Comparison of ENCODE assay signal across 11 mouse cellular contexts in the genomic region with DNA sequence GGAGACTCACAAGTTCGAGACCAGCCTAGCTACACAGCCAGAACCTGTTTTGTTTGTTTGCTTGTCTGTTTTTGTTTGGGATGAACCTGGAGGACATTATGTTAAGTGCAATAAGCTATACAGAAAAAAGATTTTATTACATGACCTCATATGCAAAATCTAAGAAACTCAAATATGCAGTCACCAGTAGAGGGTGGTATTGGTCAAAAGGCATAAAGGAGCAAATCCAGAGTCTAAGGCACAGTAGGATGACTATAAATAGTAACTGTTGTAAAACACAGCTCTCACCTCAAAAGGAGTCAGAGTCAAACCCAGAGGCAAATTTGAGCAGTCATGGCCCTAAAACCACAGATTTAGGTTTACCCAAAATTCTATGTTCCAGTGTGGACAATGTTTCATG. TPM values are rescaled to one million over a fixed set of nuclear protein-coding genes. Genes with fewer than 3 reads are reported as not detected.
DNase-seq lines count a peak whose midpoint lies in the region; ATAC-seq and TF ChIP-seq lines count a peak whose summit lies in the region.
"Had no signal": no experiment of that assay in that cellular context is flagged by ENCODE, and none has a peak within 500 bp of the region (broad histone marks: within the 10 kb centered on the region; RNA-seq: fewer than 3 reads in every experiment).

No protein-coding gene starts in this region.

- H3K4me3 ChIP-seq in liver, postnatal 0 days (ENCODE audit: low read depth, low read length) = no peak overlapping the region
- H3K4me3 ChIP-seq in liver, embryonic 11.5 days (ENCODE audit: low read depth, low read length) = no peak overlapping the region
- H3K4me3 ChIP-seq: hindbrain, embryonic 15.5 days; midbrain, embryonic 10.5 days had no signal

- no peak overlapping the region for H3K27ac ChIP-seq in liver, postnatal 0 days (ENCODE audit: low read depth)
- no peak overlapping the region for H3K27ac ChIP-seq in liver, embryonic 11.5 days (ENCODE audit: low read depth, low read length)
- H3K27ac ChIP-seq: hindbrain, embryonic 15.5 days; midbrain, embryonic 10.5 days had no signal

- no peak overlapping the region for H3K9ac ChIP-seq in liver, postnatal 0 days (replicated peaks)
- no peak overlapping the region for H3K9ac ChIP-seq in liver, embryonic 11.5 days (ENCODE audit: low read depth, low read length)
- H3K9ac ChIP-seq: hindbrain, embryonic 15.5 days had no signal

- DNase-seq in adrenal gland, adult 2 months = peak; percentile 3
- DNase-seq in adrenal gland, adult 8-10 months = no peak
- DNase-seq in liver, postnatal 0 days = no peak
- no peak for DNase-seq in liver, embryonic 11.5 days (ENCODE audit: low spot score)
- peak; percentile 32 for DNase-seq in T-cell, adult 2 months (ENCODE audit: low spot score)
- DNase-seq in neural tube, embryonic 10.5 days (ENCODE audit: extremely low spot score, low spot score) = no peak
- no peak for DNase-seq in frontal cortex, postnatal 10 days (ENCODE audit: low spot score in 2 of 2)
- DNase-seq: cerebellum, adult 11 months had no signal

- H3K27me3 ChIP-seq in liver, postnatal 0 days (ENCODE audit: insufficient read depth, low read length) = no peaks in the 10 kb centered on the region
- no peaks in the 10 kb centered on the region for H3K27me3 ChIP-seq in liver, embryonic 11.5 days (replicated peaks; ENCODE audit: control insufficient read depth, insufficient read depth, low read length)
- H3K27me3 ChIP-seq: hindbrain, embryonic 15.5 days had no signal

- H3K9me3 ChIP-seq in liver, postnatal 0 days (ENCODE audit: low read length) = no peaks in the 10 kb centered on the region
- no peaks in the 10 kb centered on the region for H3K9me3 ChIP-seq in liver, embryonic 11.5 days (ENCODE audit: control insufficient read depth, low read length)
- H3K9me3 ChIP-seq: hindbrain, embryonic 15.5 days; midbrain, embryonic 10.5 days had no signal

- TF ChIP-seq EP300 in liver, postnatal 0 days (IDR thresholded peaks at IDR 0.05; ENCODE audit: low read depth) = no peak

- no peak overlapping the region for H3K4me2 ChIP-seq in liver, postnatal 0 days (ENCODE audit: low read depth, low read length)
- H3K4me2 ChIP-seq in liver, embryonic 11.5 days = no peak overlapping the region
- H3K4me2 ChIP-seq: hindbrain, embryonic 15.5 days had no signal

- 92% methylated on average over 1 of the region's 1 CpGs for WGBS in liver, postnatal 0 days (ENCODE audit: insufficient replicate concordance)
- 83% methylated on average over 1 of the region's 1 CpGs for WGBS in liver, embryonic 11.5 days

- peaks cover 7% of the 10 kb centered on the region; the same call in 1 of the 2 replicates for H3K4me1 ChIP-seq in liver, postnatal 0 days (ENCODE audit: insufficient read depth)
- H3K4me1 ChIP-seq in liver, embryonic 11.5 days (replicated peaks; ENCODE audit: control insufficient read depth, insufficient read depth, low read length) = peaks cover 5% of the 10 kb centered on the region

- TF ChIP-seq CTCF in liver, postnatal 0 days (IDR thresholded peaks at IDR 0.05; ENCODE audit: low read depth) = peak; percentile 67

- H3K36me3 ChIP-seq in liver, postnatal 0 days (replicated peaks; ENCODE audit: insufficient read depth, low read length) = no peaks in the 10 kb centered on the region
- H3K36me3 ChIP-seq in liver, embryonic 11.5 days (ENCODE audit: control insufficient read depth, insufficient read depth, low read length) = no peaks in the 10 kb centered on the region
- H3K36me3 ChIP-seq: hindbrain, embryonic 15.5 days had no signal

- ATAC-seq in liver, postnatal 0 days = no peak
- ATAC-seq in liver, embryonic 11.5 days (replicated peaks; ENCODE audit: low FRiP score) = no peak
- ATAC-seq in megakaryocyte progenitor cell, adult 5-6 weeks (replicated peaks; ENCODE audit: poor library complexity) = peak; percentile 59

RNA-seq across cellular contexts. Expression of a gene that starts 1.6 kb away (rescaled TPM):
- total RNA-seq in adrenal gland, adult 2 months (2021) = not detected
- polyA plus RNA-seq in adrenal gland, adult 2 months (2012; rRNA removed) = not detected in 2 replicates
- not detected for total RNA-seq in adrenal gland, adult 8-10 months (2022)
- not detected in 2 replicates for polyA plus RNA-seq in liver, postnatal 0 days (2015; fragmentation: Nextera tagmentation; extraction: Ambion mirVana)
- not detected in 2 replicates for polyA plus RNA-seq in liver, embryonic 11.5 days (2014; fragmentation: Nextera tagmentation; extraction: Ambion mirVana)
- total RNA-seq in megakaryocyte progenitor cell, adult 5-6 weeks (2015) = not detected in 2 replicates
- total RNA-seq in megakaryocyte progenitor cell, adult 5-6 weeks (2017) = not detected in 2 replicates
- polyA plus RNA-seq: hindbrain, embryonic 15.5 days; midbrain, embryonic 10.5 days had no signal

RNA-seq across cellular contexts. Expression of a gene that starts 2.9 kb away (rescaled TPM):
- 1 to 10 TPM; 4.2 to 5.7 TPM for total RNA-seq in adrenal gland, adult 2 months (2021)
- polyA plus RNA-seq in adrenal gland, adult 2 months (2012; rRNA removed) = 1.5 and 2.6 TPM in 2 replicates
- total RNA-seq in adrenal gland, adult 8-10 months (2022) = 10 to 100 TPM in 1 of 4 experiments, 1 to 10 TPM in 3; 3.7 to 10.3 (median 8.1) TPM
- polyA plus RNA-seq in liver, postnatal 0 days (2015; fragmentation: Nextera tagmentation; extraction: Ambion mirVana) = 11.8 and 12.6 TPM in 2 replicates
- polyA plus RNA-seq in liver, embryonic 11.5 days (2014; fragmentation: Nextera tagmentation; extraction: Ambion mirVana) = 20.5 and 30.0 TPM in 2 replicates
- 36.1 and 52.9 TPM in 2 replicates for total RNA-seq in megakaryocyte progenitor cell, adult 5-6 weeks (2015)
- 37.4 and 45.7 TPM in 2 replicates for total RNA-seq in megakaryocyte progenitor cell, adult 5-6 weeks (2017)

Comparison
In these comparisons a context has a peak if more than half of its experiments do, and no peak if none do; other contexts are left out.
1. DNase-seq: peak in adrenal gland, adult 2 months (single experiment) and T-cell, adult 2 months (single experiment); none in adrenal gland, adult 8-10 months (single experiment), liver, postnatal 0 days (single experiment), liver, embryonic 11.5 days (single experiment), neural tube, embryonic 10.5 days (single experiment) and frontal cortex, postnatal 10 days (0 of 2).